Mouse (Mus musculus): ENCODE measurements around the gene Spty2d1.
"Not testable (repeated sequence)": the region's sequence is repeated elsewhere in the genome, so short reads cannot be mapped to it uniquely, and the experiment has no call there.

The Spty2d1 gene

GRCm38 (mm10) chr7:46997008-46997407 is 11.2 kb downstream of the Spty2d1 start:
- no peak for ATAC-seq (ENCODE audit: insufficient number of reproducible peaks, low FRiP score, low TSS enrichment)

DNA sequence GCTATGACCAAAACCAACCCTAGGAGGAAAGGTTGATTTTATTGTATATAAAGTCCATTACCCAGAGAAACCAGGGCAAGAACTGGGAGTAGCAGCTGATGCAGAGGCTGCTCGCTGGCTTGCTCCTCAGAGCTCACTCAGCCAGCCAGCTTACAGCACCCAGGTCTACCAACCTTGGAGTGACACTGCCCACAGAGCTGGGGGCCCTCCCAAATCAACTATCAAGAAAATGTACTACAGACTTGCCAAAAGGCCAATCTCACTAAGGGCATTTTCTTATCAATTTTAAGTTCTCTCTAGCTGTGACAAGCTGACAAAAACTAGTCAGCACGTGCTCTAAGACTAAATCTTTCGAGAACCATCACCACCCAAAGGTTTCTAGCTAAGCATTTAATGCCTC is 12.7 kb downstream of the Spty2d1 start:
- no peak for ATAC-seq (ENCODE audit: insufficient number of reproducible peaks, low FRiP score, low TSS enrichment)

GRCm38 (mm10) chr7:46993079-46993478 is 15.1 kb downstream of the Spty2d1 start:
- no peak for ATAC-seq (ENCODE audit: insufficient number of reproducible peaks, low FRiP score, low TSS enrichment)

- ATAC-seq (ENCODE audit: insufficient number of reproducible peaks, low FRiP score, low TSS enrichment), result not testable (repeated sequence)
Observed at GRCm38 (mm10) chr7:46989387-46989786, 18.8 kb downstream of the Spty2d1 start.

- ATAC-seq (ENCODE audit: insufficient number of reproducible peaks, low FRiP score, low TSS enrichment), result no peak
Observed at GRCm38 (mm10) chr7:46987073-46987472, 21.1 kb downstream of the Spty2d1 start.

DNA sequence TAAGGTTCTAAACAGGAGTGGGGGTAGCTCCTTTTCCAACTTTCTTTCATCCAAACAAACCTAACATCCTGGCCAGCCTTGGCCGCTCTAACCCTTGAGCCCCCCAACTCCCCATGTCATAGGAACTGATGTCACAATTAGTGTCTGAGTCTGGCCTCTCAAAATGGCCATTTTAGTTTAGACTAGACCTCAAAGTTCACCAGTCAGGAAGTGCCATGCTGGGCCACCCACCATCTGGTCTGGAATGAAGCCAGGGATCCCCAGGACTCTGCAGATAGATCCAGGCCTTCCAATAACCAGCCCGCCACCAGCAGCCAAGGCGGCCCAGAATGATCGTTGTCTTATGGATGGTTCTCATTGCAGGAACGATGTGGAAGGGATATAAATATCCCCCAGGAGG is 21.6 kb downstream of the Spty2d1 start:
- ATAC-seq (ENCODE audit: insufficient number of reproducible peaks, low FRiP score, low TSS enrichment), result no peak

DNA sequence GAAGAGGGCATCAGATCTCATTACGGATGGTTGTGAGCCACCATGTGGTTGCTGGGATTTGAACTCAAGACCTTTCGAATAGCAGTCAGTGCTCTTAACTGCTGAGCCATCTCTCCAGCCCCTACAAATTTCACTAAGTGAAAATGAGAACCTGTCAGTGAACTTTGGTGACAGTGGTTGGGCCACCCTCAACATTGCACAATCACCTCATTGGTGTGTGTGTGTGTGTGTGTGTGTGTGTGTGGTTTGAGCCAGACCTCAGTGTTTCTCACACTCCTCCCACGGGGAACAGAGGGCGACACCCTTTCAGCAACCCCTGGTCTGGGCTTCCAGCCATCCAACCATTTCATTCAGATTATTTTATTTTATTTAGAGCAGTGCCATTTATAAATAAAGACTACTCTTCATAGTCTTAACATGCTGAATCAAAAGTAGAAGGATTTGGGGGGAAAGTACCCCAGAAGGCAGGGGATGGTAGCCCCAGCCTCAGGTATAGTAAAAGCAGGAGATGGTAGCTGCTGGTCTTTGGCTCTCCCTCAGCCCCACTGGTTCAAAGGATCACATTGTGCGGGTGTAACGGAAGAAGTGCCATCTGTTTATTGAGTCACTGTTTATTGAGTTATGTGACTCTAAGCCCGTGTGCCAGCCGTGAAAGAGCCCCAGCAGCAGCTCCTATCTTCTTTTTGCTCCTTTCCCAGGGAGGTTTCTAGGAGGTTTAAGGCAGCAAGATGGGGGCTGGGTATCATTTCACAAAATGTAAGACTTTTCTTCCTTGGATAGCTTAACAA is 22.3 kb downstream of the Spty2d1 start:
- peak; percentile 45; the same call in 1 of the 2 replicates for ATAC-seq (ENCODE audit: insufficient number of reproducible peaks, low FRiP score, low TSS enrichment)

GRCm38 (mm10) chr7:46983280-46983679 is 24.9 kb downstream of the Spty2d1 start, which contains the start of gene Gm9999:
TSS of gene Gm9999 (plus strand) at chr7:46983580.
- no peak for ATAC-seq (ENCODE audit: insufficient number of reproducible peaks, low FRiP score, low TSS enrichment)

DNA sequence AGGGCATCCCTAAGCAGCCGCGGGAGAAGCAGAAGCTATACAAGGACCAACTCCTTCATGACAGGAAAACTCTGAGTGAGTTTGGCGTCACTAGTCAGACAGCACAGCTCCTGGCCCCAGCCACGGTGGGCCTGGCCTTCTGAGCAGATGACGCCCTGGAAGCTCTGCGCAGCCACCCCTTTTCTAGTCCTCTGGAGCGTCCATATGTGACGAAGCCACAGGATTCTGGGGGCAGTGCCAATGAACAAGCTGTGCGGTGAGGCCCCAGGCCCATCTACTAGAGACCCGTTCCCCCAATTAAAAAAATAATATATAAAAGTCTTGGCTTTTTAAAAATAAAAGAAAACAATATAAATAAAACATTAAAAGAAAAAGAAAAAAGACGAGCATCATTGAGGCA is 32.8 kb downstream of the Spty2d1 start:
- no peak for ATAC-seq (ENCODE audit: insufficient number of reproducible peaks, low FRiP score, low TSS enrichment)

DNA sequence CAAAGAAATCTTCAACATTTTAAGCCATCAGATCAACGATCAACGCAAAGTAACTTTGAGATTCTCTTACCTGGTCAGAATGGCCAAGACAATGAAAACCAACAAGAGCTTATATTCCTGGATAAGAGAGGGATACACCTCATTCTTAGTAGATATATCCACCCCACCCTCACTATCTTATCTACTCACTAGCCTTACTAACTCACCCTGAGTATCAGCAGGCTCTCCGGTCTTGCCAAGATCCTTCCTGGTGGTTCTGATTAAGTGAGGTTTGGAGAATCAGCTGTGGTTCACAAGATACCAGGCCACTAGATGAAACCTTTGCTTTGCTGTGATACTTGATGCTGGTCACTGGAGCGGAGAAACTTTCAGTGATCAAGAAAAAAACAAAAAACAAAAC is 33.6 kb downstream of the Spty2d1 start:
- no peak for ATAC-seq (ENCODE audit: insufficient number of reproducible peaks, low FRiP score, low TSS enrichment)

DNA sequence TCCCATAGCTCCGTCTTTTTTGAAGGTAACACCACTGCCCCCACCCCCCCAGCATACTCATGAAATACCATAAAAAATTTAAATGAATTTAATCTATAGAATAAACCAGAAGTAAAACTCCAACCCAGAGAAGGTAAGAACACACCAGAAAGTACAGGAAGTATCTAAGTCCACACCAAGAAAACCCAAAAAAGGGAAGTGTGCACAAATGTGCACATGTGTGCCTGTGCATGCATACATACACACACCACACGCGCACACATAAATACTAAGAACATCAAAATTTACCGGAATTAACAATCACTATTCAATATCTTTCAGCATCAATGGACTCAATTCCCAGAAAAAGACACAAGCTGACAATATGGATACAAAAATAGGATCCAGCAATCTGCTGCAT is 38.3 kb downstream of the Spty2d1 start:
- no peak for ATAC-seq (ENCODE audit: insufficient number of reproducible peaks, low FRiP score, low TSS enrichment)

GRCm38 (mm10) chr7:46964070-46964469 is 44.1 kb downstream of the Spty2d1 start:
- ATAC-seq (ENCODE audit: insufficient number of reproducible peaks, low FRiP score, low TSS enrichment), result no peak

- peak; percentile 49; the same call in 1 of the 2 replicates for ATAC-seq (ENCODE audit: insufficient number of reproducible peaks, low FRiP score, low TSS enrichment)
Observed at GRCm38 (mm10) chr7:46962806-46963618, 45.2 kb downstream of the Spty2d1 start.

- no peak for ATAC-seq (ENCODE audit: insufficient number of reproducible peaks, low FRiP score, low TSS enrichment)
Observed at GRCm38 (mm10) chr7:46962132-46962531, 46.1 kb downstream of the Spty2d1 start.

DNA sequence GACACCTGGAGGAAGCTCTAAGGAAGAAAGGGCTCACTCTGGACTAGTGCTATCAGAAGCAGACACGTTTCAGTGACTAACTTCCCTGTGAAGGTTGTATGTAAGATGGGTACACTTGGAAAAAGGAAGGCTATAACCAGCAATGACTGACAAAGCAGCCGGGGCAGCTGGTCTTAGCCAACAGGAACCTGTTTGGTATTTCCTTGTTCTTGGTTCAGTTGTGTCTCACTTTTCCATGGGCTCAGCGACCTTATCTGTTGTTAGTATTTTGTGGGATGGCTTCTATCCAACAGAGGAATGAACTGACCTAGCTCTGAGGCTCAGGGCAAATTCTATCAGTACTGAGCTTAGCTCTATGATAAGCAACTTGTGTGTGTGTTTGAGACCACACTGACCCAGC is 47.2 kb downstream of the Spty2d1 start:
- no peak for ATAC-seq (ENCODE audit: insufficient number of reproducible peaks, low FRiP score, low TSS enrichment)

GRCm38 (mm10) chr7:46958853-46959252 is 49.4 kb downstream of the Spty2d1 start:
- no peak for ATAC-seq (ENCODE audit: insufficient number of reproducible peaks, low FRiP score, low TSS enrichment)

DNA sequence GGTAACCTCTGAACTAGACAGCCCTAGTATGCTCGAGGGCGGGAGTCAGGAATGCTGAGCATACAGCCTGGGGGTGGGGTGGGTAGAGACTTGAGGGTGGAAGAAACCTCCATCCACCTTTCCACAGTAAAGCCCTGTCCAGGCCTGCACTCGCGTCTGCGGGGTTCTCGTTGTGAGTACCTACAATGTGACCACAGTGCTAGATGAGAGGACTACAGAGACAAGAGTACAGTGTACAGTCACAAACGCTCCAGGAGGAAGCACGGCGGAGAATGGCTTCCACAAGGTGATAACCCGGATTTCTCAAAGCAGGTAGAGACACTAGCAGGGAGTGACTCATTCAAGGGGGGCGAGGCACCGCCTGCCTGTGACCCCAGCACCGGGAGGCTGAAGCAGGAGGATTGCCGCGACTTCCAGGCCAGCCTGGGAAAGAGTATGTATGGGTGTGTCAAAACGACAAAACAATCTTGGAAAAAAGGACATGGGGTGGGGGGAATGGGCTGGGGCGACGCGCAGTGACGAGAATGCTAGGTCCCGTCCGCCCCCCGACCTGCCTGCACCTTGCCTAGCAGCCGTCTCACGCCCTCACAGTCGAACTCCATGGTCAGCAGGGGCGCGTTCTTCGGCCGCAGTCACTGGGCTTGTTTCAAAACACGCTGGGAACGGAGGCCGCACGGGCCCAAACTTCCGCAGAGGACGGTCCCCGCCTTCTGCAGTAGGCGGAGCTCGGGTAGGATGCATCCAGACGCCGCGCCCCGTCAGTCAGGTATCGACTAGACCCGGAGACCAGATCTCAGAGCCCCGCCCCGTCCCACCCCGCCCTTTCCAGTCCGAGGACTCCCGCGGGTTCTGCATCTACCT is 50.1 kb downstream of the Spty2d1 start, which contains the start of gene Uevld:
Uevld (minus strand) TSS at position 697 of the 861 bp plus-strand sequence.
- peak; percentile 91 for ATAC-seq (ENCODE audit: insufficient number of reproducible peaks, low FRiP score, low TSS enrichment)

Data from cerebellum, adult (tissue).